Mouse (Mus musculus) liver, embryonic 14.5 days (tissue): Measurements from ENCODE around the gene Disc1.

Experiments used
- CTCF ChIP-seq: IDR thresholded peaks from 2 replicates; pipeline ENCODE4 v1.5.1; 2016; ENCODE audit warnings: antibody characterized with exemption, low read depth, control low read depth
- EP300 ChIP-seq: IDR thresholded peaks from 2 replicates; pipeline ENCODE4 v1.6.1; 2016; ENCODE audit warnings: antibody characterized with exemption, low read depth

- no peak for TF ChIP-seq CTCF
- TF ChIP-seq EP300, result no peak
Observed at GRCm38 (mm10) chr8:125247349-125247748, 193.4 kb downstream of the Disc1 start.
